Mouse (Mus musculus) thymus, adult 2 months (tissue): ENCODE results near the gene Prkn. TPM values are rescaled to one million over a fixed set of nuclear protein-coding genes. Genes with fewer than 3 reads are reported as not detected.

Experiments used
- DNase-seq: peaks from one replicate; pipeline ENCODE4 v3.0.0; 2021
- H3K27ac ChIP-seq: fragments of 200-500 bp; 2 replicates; pipeline ENCODE4 v1.5.1; 2012; ENCODE audit warnings: low read length, control low read depth; ENCODE audit not compliant: control insufficient read depth, insufficient read depth
- H3K27me3 ChIP-seq: fragments of 200-500 bp; 2 replicates; pipeline ENCODE4 v1.6.1; 2012; ENCODE audit warnings: mild to moderate bottlenecking, low read length, moderate library complexity, mixed read lengths; ENCODE audit not compliant: control insufficient read depth, insufficient read depth
- H3K36me3 ChIP-seq: fragments of 200-500 bp; 2 replicates; pipeline ENCODE4 v1.6.1; 2012; ENCODE audit warnings: mild to moderate bottlenecking, low read length, moderate library complexity; ENCODE audit not compliant: control insufficient read depth, insufficient read depth
- H3K4me1 ChIP-seq: fragments of 200-500 bp; replicated peaks from 2 replicates; pipeline ENCODE4 v1.6.1; 2012; ENCODE audit warnings: low read length; ENCODE audit not compliant: control insufficient read depth, insufficient read depth
- H3K4me3 ChIP-seq: fragments of 200-500 bp; 2 replicates; pipeline ENCODE4 v1.5.1; 2012; ENCODE audit warnings: mild to moderate bottlenecking, low read length, control low read depth, moderate library complexity; ENCODE audit not compliant: control insufficient read depth, insufficient read depth
- CTCF ChIP-seq: fragments of 200-500 bp; IDR thresholded peaks from 2 replicates; pipeline ENCODE4 v1.5.1; 2012; ENCODE audit warnings: mild to moderate bottlenecking, control low read depth, low read length, moderate library complexity, borderline replicate concordance; ENCODE audit not compliant: control insufficient read depth, poor library complexity, insufficient read depth; ENCODE audit errors: extremely low read depth
- POLR2A ChIP-seq: fragments of 200-500 bp; IDR thresholded peaks from 2 replicates; pipeline ENCODE4 v1.6.1; 2012; ENCODE audit warnings: mild to moderate bottlenecking, low read length, control low read depth, moderate library complexity; ENCODE audit not compliant: control insufficient read depth, poor library complexity, insufficient read depth; ENCODE audit errors: extremely low read depth
- WGBS: fragments of 180-500 bp; shearing (Covaris S2); methylation state at CpG from one replicate; pipeline ENCODE4 v1.1.7; 2018; 5-methylcytosine and 5-hydroxymethylcytosine counted together
- polyA plus RNA-seq: library from polyadenylated mRNA; depleted of rRNA; stranded (reverse); fragments of >200 nt; gene quantifications from 2 replicates; pipeline ENCODE4 v1.2.3, GENCODE M21; 2012

Prkn gene
- polyA plus RNA-seq, 1 experiment: 1.4 TPM

DNA sequence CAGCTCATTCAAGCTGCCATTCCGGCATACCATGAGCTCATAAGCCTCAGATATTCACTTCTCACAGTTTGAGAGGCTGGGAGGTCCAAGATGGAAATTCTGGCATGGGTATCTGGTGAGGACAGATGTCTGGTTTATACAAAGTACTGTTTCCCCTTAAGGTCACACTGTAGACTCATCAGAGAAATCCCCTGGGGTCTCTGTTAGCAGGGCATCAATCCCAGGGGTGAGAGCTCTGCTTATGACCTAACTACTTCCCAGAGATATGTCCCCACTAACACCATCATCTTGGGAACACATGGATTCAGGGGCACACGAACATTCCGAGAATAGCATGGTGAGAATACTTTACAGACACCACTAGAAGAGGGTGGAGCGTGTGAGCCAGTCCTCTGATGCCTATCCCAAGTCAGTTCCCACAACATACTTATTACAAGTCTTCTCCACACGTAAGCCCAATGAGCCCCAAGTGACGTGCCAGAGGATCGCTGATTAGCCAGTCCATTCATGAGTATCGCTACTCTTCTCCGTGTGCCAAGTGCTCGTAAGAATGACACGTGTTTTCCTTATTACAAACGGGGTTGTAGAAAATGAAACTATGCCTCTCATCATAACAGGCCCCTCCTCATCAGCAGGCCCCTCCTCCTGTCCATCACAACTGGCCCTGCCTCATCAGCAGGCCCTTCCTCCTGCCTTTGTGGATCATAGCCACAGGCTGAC, 895.1 kb downstream of the Prkn start:
- no peak overlapping the region for H3K4me3 ChIP-seq
- no peaks in the 10 kb centered on the region for H3K36me3 ChIP-seq
- DNase-seq: no peak
- no peaks in the 10 kb centered on the region for H3K4me1 ChIP-seq
- no peak overlapping the region for H3K27ac ChIP-seq
- no peaks in the 10 kb centered on the region for H3K27me3 ChIP-seq
- TF ChIP-seq POLR2A: no peak
- TF ChIP-seq CTCF: no peak
- 91% methylated on average over 12 of the region's 12 CpGs for WGBS

DNA sequence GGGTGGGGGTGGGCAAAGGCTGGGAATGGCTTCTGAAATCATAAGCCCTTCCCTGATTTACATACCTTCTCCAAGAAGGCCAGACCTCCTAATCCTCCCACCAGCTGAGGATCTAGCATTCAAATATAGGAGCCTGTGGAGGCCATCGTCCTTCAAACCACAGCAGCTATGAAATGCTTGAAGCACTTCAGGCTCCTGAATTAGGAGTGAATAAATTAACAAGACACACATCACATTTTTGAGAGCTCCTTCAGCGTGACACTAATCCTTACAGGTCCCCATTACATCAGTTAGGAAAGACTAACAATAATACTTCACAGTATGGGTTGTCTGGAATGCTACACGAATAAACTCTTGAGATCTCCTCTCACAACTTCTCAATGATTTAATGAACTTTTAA, 896.3 kb downstream of the Prkn start:
- no peaks in the 10 kb centered on the region for H3K4me1 ChIP-seq
- 90% methylated on average over 3 of the region's 3 CpGs for WGBS
- H3K27me3 ChIP-seq: no peaks in the 10 kb centered on the region
- no peak for DNase-seq
- H3K4me3 ChIP-seq: no peak overlapping the region
- H3K27ac ChIP-seq: no peak overlapping the region
- TF ChIP-seq CTCF: no peak
- no peak for TF ChIP-seq POLR2A
- H3K36me3 ChIP-seq: no peaks in the 10 kb centered on the region

DNA sequence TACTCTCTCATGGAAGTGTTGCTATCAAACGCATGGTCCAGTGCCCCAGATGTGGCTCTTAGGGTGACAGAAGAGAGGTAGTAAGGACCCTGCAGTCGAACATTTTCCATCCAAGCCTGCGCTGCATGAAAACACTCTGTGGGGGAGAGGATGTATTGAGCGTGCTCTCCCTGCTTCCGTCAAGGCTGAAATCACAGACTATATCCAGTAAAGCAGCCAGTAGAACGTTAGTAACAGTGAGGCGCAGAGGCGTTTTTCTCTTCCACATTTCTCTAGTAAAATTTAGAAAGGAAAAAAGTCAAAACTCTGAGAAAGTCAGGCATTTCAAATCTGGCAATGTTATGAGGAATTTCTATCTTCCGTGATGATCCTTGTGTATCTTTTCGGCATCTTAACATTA, 897.7 kb downstream of the Prkn start:
- no peak for DNase-seq
- H3K27ac ChIP-seq: no peak overlapping the region
- H3K27me3 ChIP-seq: no peaks in the 10 kb centered on the region
- no peaks in the 10 kb centered on the region for H3K4me1 ChIP-seq
- 96% methylated on average over 10 of the region's 10 CpGs for WGBS
- no peaks in the 10 kb centered on the region for H3K36me3 ChIP-seq
- TF ChIP-seq POLR2A (no peak), CTCF (no peak)
- no peak overlapping the region for H3K4me3 ChIP-seq

DNA sequence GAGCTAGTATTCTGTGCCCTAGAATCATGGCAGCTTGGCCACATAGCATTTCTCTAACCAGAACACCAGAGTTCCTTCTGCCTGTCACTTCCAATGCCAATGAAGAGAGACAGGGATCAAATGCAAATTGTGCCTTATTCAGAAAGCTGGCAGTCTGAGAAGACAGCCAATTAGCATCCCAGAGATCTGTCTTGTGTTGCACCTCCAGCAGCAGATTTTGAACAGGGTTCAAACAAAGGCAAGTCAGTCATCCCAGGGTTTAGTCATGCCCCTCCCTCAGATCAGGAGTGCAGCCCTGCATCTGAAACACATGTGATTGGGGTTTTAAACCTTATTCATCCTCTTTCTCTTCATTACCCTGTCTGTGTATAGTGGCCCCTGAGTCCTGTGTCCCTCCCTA, 900.5 kb downstream of the Prkn start:
- Histone ChIP-seq H3K27me3 (no peaks in the 10 kb centered on the region), H3K27ac (no peak overlapping the region), H3K4me3 (no peak overlapping the region), H3K4me1 (no peaks in the 10 kb centered on the region), H3K36me3 (no peaks in the 10 kb centered on the region)
- DNase-seq: no peak
- TF ChIP-seq POLR2A: no peak
- TF ChIP-seq CTCF: no peak

DNA sequence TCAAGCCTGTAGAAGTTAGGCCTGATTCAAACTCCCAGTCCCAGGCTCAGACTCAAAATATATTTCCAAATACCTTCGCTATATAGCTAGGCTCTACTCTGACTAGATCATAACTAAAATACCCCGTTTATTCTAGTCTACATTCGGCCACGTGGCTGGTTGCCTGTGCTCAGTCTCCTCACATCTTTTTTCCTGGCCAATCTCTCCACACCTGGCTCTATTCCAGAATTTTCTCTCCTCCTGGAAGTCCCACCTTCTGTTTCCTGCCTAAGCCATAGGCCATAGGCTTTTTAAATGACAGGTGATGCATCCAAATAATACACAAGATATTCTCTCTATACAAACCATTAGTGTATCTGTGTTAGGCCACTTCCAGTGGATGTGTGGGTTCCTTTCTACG, 901.0 kb downstream of the Prkn start:
- WGBS: 95% methylated on average over 5 of the region's 5 CpGs
- Histone ChIP-seq H3K4me3 (no peak overlapping the region), H3K27ac (no peak overlapping the region), H3K27me3 (no peaks in the 10 kb centered on the region), H3K36me3 (no peaks in the 10 kb centered on the region), H3K4me1 (no peaks in the 10 kb centered on the region)
- TF ChIP-seq CTCF: no peak
- TF ChIP-seq POLR2A: no peak
- DNase-seq: no peak

DNA sequence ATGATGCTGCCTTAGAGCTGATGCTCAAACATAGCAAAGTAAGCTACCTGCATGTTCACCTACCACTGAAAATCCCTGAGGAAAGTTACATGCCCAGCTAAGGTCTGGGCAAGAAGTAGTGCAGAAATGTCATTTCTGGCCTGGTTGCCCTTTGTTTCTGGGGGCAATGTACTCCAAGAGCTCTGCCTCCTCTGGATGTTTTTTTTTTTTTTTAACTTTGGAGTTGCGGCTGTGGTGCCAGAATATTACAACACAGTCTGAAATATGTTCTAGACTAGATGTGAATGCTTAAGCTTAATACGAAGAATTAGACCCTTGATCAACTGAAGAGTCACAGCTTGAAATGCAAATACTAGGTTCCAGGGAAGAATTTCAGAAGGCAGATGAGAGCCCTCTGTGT, 911.1 kb downstream of the Prkn start:
- Histone ChIP-seq H3K4me3 (no peak overlapping the region), H3K4me1 (no peaks in the 10 kb centered on the region), H3K27me3 (no peaks in the 10 kb centered on the region), H3K36me3 (no peaks in the 10 kb centered on the region), H3K27ac (no peak overlapping the region)
- TF ChIP-seq POLR2A (no peak), CTCF (no peak)
- WGBS: 96% methylated on average over 2 of the region's 2 CpGs
- DNase-seq: no peak

DNA sequence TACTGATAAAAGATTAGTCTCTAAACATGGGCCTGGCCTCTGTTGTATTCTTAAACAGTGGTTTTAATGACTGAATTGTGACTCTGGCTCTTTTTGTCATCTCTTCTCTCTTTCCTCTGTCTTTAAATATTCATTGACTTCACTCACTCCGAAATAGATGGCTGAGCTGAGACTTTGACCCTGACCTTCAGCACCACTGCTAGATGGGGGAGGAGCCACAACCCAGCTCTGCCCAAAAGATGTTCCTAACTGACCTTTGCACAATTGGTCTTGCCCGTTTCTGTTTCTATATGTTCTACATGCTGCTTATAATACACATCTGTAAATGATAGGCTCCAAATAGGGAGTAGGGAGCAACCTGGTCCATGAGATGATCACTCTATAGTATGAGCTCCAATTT, 912.5 kb downstream of the Prkn start:
- Histone ChIP-seq H3K27ac (no peak overlapping the region), H3K36me3 (no peaks in the 10 kb centered on the region), H3K27me3 (no peaks in the 10 kb centered on the region), H3K4me1 (no peaks in the 10 kb centered on the region), H3K4me3 (no peak overlapping the region)
- WGBS: 68% methylated on average over 2 of the region's 2 CpGs
- TF ChIP-seq POLR2A (no peak), CTCF (no peak)
- DNase-seq: no peak
